Mouse (Mus musculus) testis, adult 2 months (tissue): ENCODE results near the gene Tacr1.

Experiments used
- CTCF ChIP-seq: fragments of 200-500 bp; IDR thresholded peaks from 2 replicates; pipeline ENCODE4 v1.5.1; 2012; ENCODE audit warnings: low read depth, mild to moderate bottlenecking, inconsistent platforms, low read length, moderate library complexity; ENCODE audit not compliant: control insufficient read depth, insufficient read depth, insufficient replicate concordance
- POLR2A ChIP-seq: fragments of 200-500 bp; IDR thresholded peaks from 2 replicates; pipeline ENCODE4 v1.6.1; 2012; ENCODE audit warnings: low read depth, mild to moderate bottlenecking, inconsistent platforms, low read length, moderate library complexity; ENCODE audit not compliant: control insufficient read depth

GRCm38 (mm10) chr6:82603228-82603627, 201.1 kb downstream of the Tacr1 start:
- TF ChIP-seq CTCF, result no peak
- no peak for TF ChIP-seq POLR2A
